Mouse (Mus musculus): ENCODE results near the gene Sord. TPM values are rescaled to one million over a fixed set of nuclear protein-coding genes. Genes with fewer than 3 reads are reported as not detected.

Gene Sord
- total and polyA plus RNA-seq, 3 experiments = 70.0 to 202 (median 169) TPM

- H3K27ac ChIP-seq = no peak overlapping the region
- H3K4me3 ChIP-seq = no peak overlapping the region
- intact Hi-C loops (cut with DNase I) = no loop called here
- TF ChIP-seq CTCF (IDR thresholded peaks at IDR 0.05) (no peak), EP300 (IDR thresholded peaks at IDR 0.05; ENCODE audit: insufficient read depth, low read depth, low read length) (no peak), POLR2A (IDR thresholded peaks at IDR 0.05; ENCODE audit: insufficient read depth, low read depth, low read length) (no peak)
- no peaks in the 10 kb centered on the region for H3K79me2 ChIP-seq (replicated peaks; ENCODE audit: control insufficient read depth, insufficient read depth, low read length)
- WGBS = 25% methylated on average over 4 of the region's 4 CpGs
- no peak overlapping the region for H3K9ac ChIP-seq (ENCODE audit: low read depth, low read length)
- DNase-seq = no peak
- H3K27me3 ChIP-seq (ENCODE audit: control insufficient read depth, insufficient read depth, low read length) = peaks cover 8% of the 10 kb centered on the region
- no peaks in the 10 kb centered on the region for H3K36me3 ChIP-seq (ENCODE audit: control insufficient read depth, insufficient read depth, low read length)
- H3K4me1 ChIP-seq (ENCODE audit: control insufficient read depth, insufficient read depth, low read length) = peaks cover under 1% of the 10 kb centered on the region; the same call in 1 of the 2 replicates
Observed at GRCm38 (mm10) chr2:122306184-122306583, 71.6 kb downstream of the Sord start.

GRCm38 (mm10) chr2:122309647-122310046 is 75.1 kb downstream of the Sord start:
- no peak for TF ChIP-seq POLR2A (IDR thresholded peaks at IDR 0.05; ENCODE audit: insufficient read depth, low read depth, low read length)
- TF ChIP-seq CTCF (IDR thresholded peaks at IDR 0.05) = peak; percentile 16; the same call in 1 of the 2 replicates
- no peak for TF ChIP-seq EP300 (IDR thresholded peaks at IDR 0.05; ENCODE audit: insufficient read depth, low read depth, low read length)
- H3K9ac ChIP-seq (ENCODE audit: low read depth, low read length) = no peak overlapping the region
- H3K36me3 ChIP-seq (ENCODE audit: control insufficient read depth, insufficient read depth, low read length) = no peaks in the 10 kb centered on the region
- no peaks in the 10 kb centered on the region for H3K79me2 ChIP-seq (replicated peaks; ENCODE audit: control insufficient read depth, insufficient read depth, low read length)
- no peak for DNase-seq
- peaks cover 3% of the 10 kb centered on the region for H3K4me1 ChIP-seq (ENCODE audit: control insufficient read depth, insufficient read depth, low read length)
- no peak overlapping the region for H3K4me3 ChIP-seq
- 42% methylated on average over 3 of the region's 3 CpGs for WGBS
- H3K27ac ChIP-seq = no peak overlapping the region
- intact Hi-C loops (cut with DNase I) = no loop called here
- peaks cover 7% of the 10 kb centered on the region for H3K27me3 ChIP-seq (ENCODE audit: control insufficient read depth, insufficient read depth, low read length)

DNA sequence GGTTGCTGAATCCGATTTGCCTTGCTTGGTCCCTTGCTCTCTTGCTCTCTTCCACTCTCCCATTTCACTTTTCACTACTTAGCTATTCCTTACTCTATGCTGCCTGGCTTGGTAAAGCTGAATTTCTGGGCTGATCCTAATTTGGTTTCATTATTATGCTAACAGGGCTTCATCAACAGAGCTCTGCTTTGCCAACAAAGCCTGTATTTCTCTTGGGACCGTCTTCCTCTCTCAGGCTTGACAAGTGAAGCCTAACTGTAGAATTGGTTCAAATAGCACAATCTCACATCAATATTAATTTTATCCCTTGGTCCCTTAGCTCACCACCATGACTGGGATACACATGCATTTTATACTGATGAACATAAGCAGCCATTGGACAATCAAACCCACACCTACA is 77.0 kb downstream of the Sord start:
- TF ChIP-seq CTCF (IDR thresholded peaks at IDR 0.05) (no peak), POLR2A (IDR thresholded peaks at IDR 0.05; ENCODE audit: insufficient read depth, low read depth, low read length) (no peak), EP300 (IDR thresholded peaks at IDR 0.05; ENCODE audit: insufficient read depth, low read depth, low read length) (no peak)
- intact Hi-C loops (cut with DNase I) = no loop called here
- 50% methylated on average over 2 of the region's 2 CpGs for WGBS

DNA sequence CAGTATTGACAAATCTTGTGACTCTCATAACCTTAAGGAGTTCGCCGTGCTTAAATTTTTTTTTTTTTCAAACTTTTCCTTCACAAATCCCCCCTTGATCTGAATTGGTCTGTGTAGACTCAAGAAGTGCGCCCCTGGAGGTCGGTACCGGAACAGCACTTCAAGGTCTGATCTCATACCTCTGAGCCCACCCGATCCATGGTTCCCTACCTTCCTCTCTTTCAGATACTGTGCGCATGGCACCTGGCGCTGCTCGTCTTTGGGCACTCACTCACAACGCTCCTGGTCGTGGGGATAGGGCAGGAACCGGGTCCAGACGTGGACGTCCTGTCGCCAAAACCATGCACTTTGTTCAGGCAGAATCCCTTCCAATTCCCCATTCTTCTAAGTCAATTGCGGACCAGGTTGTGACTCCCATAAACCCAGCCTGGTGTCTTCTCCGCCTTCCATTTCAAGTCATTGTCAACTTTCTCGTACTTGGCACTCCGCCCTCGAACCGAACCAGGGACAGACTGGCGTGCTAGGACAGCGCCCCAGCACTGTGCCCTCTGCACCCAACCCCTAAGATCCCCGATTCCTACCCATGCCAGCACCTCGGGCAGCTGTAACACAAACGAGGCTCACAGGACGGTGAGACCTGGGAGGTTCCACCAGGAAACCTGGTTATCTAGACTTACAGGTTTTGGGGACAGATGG is 78.3 kb downstream of the Sord start:
- Histone ChIP-seq H3K27me3 (ENCODE audit: control insufficient read depth, insufficient read depth, low read length) (peaks cover 9% of the 10 kb centered on the region), H3K4me3 (peak overlapping the region; percentile 2; the same call in 1 of the 2 replicates), H3K79me2 (replicated peaks; ENCODE audit: control insufficient read depth, insufficient read depth, low read length) (no peaks in the 10 kb centered on the region), H3K4me1 (ENCODE audit: control insufficient read depth, insufficient read depth, low read length) (peaks cover 3% of the 10 kb centered on the region), H3K9ac (ENCODE audit: low read depth, low read length) (no peak overlapping the region), H3K27ac (no peak overlapping the region), H3K36me3 (ENCODE audit: control insufficient read depth, insufficient read depth, low read length) (no peaks in the 10 kb centered on the region)
- 6% methylated on average over 27 of the region's 27 CpGs for WGBS
- intact Hi-C loops (cut with DNase I) = no loop called here
- TF ChIP-seq POLR2A (IDR thresholded peaks at IDR 0.05; ENCODE audit: insufficient read depth, low read depth, low read length) = no peak
- TF ChIP-seq EP300 (IDR thresholded peaks at IDR 0.05; ENCODE audit: insufficient read depth, low read depth, low read length) = no peak
- TF ChIP-seq CTCF (IDR thresholded peaks at IDR 0.05) = peak; percentile 90
- peak; percentile 51 to 76 for DNase-seq

More for the DNA sequence above, 77.0 kb downstream of the Sord start:
- peaks cover 3% of the 10 kb centered on the region for H3K4me1 ChIP-seq (ENCODE audit: control insufficient read depth, insufficient read depth, low read length)
- H3K79me2 ChIP-seq (replicated peaks; ENCODE audit: control insufficient read depth, insufficient read depth, low read length) = no peaks in the 10 kb centered on the region
- H3K4me3 ChIP-seq = no peak overlapping the region
- no peak for DNase-seq
- H3K36me3 ChIP-seq (ENCODE audit: control insufficient read depth, insufficient read depth, low read length) = no peaks in the 10 kb centered on the region
- no peak overlapping the region for H3K9ac ChIP-seq (ENCODE audit: low read depth, low read length)
- no peak overlapping the region for H3K27ac ChIP-seq
- H3K27me3 ChIP-seq (ENCODE audit: control insufficient read depth, insufficient read depth, low read length) = peaks cover 7% of the 10 kb centered on the region

- no peak within 1 kb of the TSS for H3K9ac ChIP-seq (ENCODE audit: low read depth, low read length)
- peak within 1 kb of the TSS; percentile 22; the same call in 1 of the 2 replicates for H3K4me3 ChIP-seq
- peaks cover 9% of the 10 kb centered on the region for H3K27me3 ChIP-seq (ENCODE audit: control insufficient read depth, insufficient read depth, low read length)
- 7% methylated on average over 23 of the region's 24 CpGs for WGBS
- no peak for DNase-seq
- H3K27ac ChIP-seq = no peak within 1 kb of the TSS
- H3K79me2 ChIP-seq (replicated peaks; ENCODE audit: control insufficient read depth, insufficient read depth, low read length) = no peaks in the 10 kb centered on the region
- H3K36me3 ChIP-seq (ENCODE audit: control insufficient read depth, insufficient read depth, low read length) = no peaks in the 10 kb centered on the region
- TF ChIP-seq POLR2A (IDR thresholded peaks at IDR 0.05; ENCODE audit: insufficient read depth, low read depth, low read length) (no peak), EP300 (IDR thresholded peaks at IDR 0.05; ENCODE audit: insufficient read depth, low read depth, low read length) (no peak), CTCF (IDR thresholded peaks at IDR 0.05) (no peak)
- peaks cover 3% of the 10 kb centered on the region for H3K4me1 ChIP-seq (ENCODE audit: control insufficient read depth, insufficient read depth, low read length)
- intact Hi-C loops (cut with DNase I) = no loop called here
Observed at GRCm38 (mm10) chr2:122313536-122313935, 79.0 kb downstream of the Sord start, which contains the start of gene Duoxa1. Duoxa1 (minus strand) TSS chr2:122313730.

Other genes with a start within 250 kb of the Sord start
- gene Eif3j1, start 206.2 kb upstream of the Sord start, total RNA-seq (2021) = 10 to 100 TPM; 20.0 to 22.2 TPM
- gene Eif3j1, start 206.2 kb upstream of the Sord start, polyA plus RNA-seq (2012; rRNA removed) = 4.7 and 15.6 TPM in 2 replicates
- gene Spg11, start 116.4 kb upstream of the Sord start, total RNA-seq (2021) = 10 to 100 TPM; 10.8 to 11.3 TPM
- 3.8 and 6.7 TPM in 2 replicates for gene Spg11, start 116.4 kb upstream of the Sord start, polyA plus RNA-seq (2012; rRNA removed)
- gene B2m, start 87.1 kb upstream of the Sord start, total RNA-seq (2021) = 100 to 1,000 TPM; 201 to 240 TPM
- gene B2m, start 87.1 kb upstream of the Sord start, polyA plus RNA-seq (2012; rRNA removed) = 400 and 574 TPM in 2 replicates
- not detected for gene Trim69, start 74.0 kb upstream of the Sord start, total RNA-seq (2021)
- 0.15 TPM in 1 of 2 replicates, not detected in the other for gene Trim69, start 74.0 kb upstream of the Sord start, polyA plus RNA-seq (2012; rRNA removed)
- gene Patl2, start 48.6 kb upstream of the Sord start, total RNA-seq (2021) = not detected
- not detected in 2 replicates for gene Patl2, start 48.6 kb upstream of the Sord start, polyA plus RNA-seq (2012; rRNA removed)
- gene Terb2, start 48.5 kb upstream of the Sord start, total RNA-seq (2021) = not detected
- not detected in 2 replicates for gene Terb2, start 48.5 kb upstream of the Sord start, polyA plus RNA-seq (2012; rRNA removed)
- under 1 TPM; 0.57 to 0.61 TPM for gene Duox2, start 63.7 kb downstream of the Sord start, total RNA-seq (2021)
- 0.53 and 0.84 TPM in 2 replicates for gene Duox2, start 63.7 kb downstream of the Sord start, polyA plus RNA-seq (2012; rRNA removed)
- gene Duoxa2, start 64.2 kb downstream of the Sord start, total RNA-seq (2021) = under 1 TPM; 0.18 to 0.21 TPM
- gene Duoxa2, start 64.2 kb downstream of the Sord start, polyA plus RNA-seq (2012; rRNA removed) = 0.18 and 0.23 TPM in 2 replicates
- gene Duoxa1, start 79.0 kb downstream of the Sord start, total RNA-seq (2021) = under 1 TPM; 0.23 to 0.37 TPM
- 1.1 and 1.5 TPM in 2 replicates for gene Duoxa1, start 79.0 kb downstream of the Sord start, polyA plus RNA-seq (2012; rRNA removed)
- under 1 TPM; 0.10 to 0.34 TPM for gene Duox1, start 80.9 kb downstream of the Sord start, total RNA-seq (2021)
- 0.51 and 0.73 TPM in 2 replicates for gene Duox1, start 80.9 kb downstream of the Sord start, polyA plus RNA-seq (2012; rRNA removed)
- 1 to 10 TPM; 3.5 to 5.3 TPM for gene Shf, start 134.4 kb downstream of the Sord start, total RNA-seq (2021)
- 3.5 and 5.6 TPM in 2 replicates for gene Shf, start 134.4 kb downstream of the Sord start, polyA plus RNA-seq (2012; rRNA removed)
- 10 to 100 TPM; 20.4 to 20.7 TPM for gene Slc28a2, start 191.7 kb downstream of the Sord start, total RNA-seq (2021)
- gene Slc28a2, start 191.7 kb downstream of the Sord start, polyA plus RNA-seq (2012; rRNA removed) = 17.6 and 37.8 TPM in 2 replicates

All from heart, adult 2 months (tissue).